In genomic region chr17:25397804-25398519, GRCm38 (mm10) we compare ENCODE assay signal across 8 mouse cellular contexts. TPM values are rescaled to one million over a fixed set of nuclear protein-coding genes. Genes with fewer than 3 reads are reported as not detected.
DNase-seq lines count a peak whose midpoint lies in the region; ATAC-seq and TF ChIP-seq lines count a peak whose summit lies in the region.

No protein-coding gene starts in this region.

- H3K4me1 ChIP-seq in embryonic facial prominence, embryonic 14.5 days (ENCODE audit: control insufficient read depth, insufficient read depth, low read length) = no peaks in the 10 kb centered on the region
- H3K4me1 ChIP-seq in heart, embryonic 11.5 days (ENCODE audit: control insufficient read depth, insufficient read depth, low read length) = peaks cover 24% of the 10 kb centered on the region
- H3K4me1 ChIP-seq in kidney, embryonic 15.5 days = peaks cover 17% of the 10 kb centered on the region
- no peaks in the 10 kb centered on the region for H3K4me1 ChIP-seq in limb, embryonic 14.5 days (ENCODE audit: control insufficient read depth, insufficient read depth, low read length)

- H3K9ac ChIP-seq in embryonic facial prominence, embryonic 14.5 days (ENCODE audit: low read depth, low read length) = no peak overlapping the region
- peak overlapping the region; percentile 12; the same call in 1 of the 2 replicates for H3K9ac ChIP-seq in heart, embryonic 11.5 days (ENCODE audit: low read depth, low read length)
- no peak overlapping the region for H3K9ac ChIP-seq in kidney, embryonic 15.5 days
- H3K9ac ChIP-seq in limb, embryonic 14.5 days (ENCODE audit: low read depth, low read length, severe bottlenecking) = no peak overlapping the region

- peak; percentile 72 for DNase-seq in A20 (ENCODE audit: low read depth, low spot score)
- DNase-seq in adrenal gland, postnatal 4 days (ENCODE audit: low spot score in 2 of 2) = peak; percentile 68 to 70
- DNase-seq in embryonic facial prominence, embryonic 14.5 days (ENCODE audit: low spot score) = peak; percentile 73
- peak; percentile 85 for DNase-seq in limb, embryonic 14.5 days (ENCODE audit: low spot score)
- DNase-seq in neural tube, embryonic 10.5 days (ENCODE audit: extremely low spot score, low spot score) = peak; percentile 90
- DNase-seq in splenic B cell, adult 2 months (ENCODE audit: low read depth, low spot score) = peak; percentile 78

- no peaks in the 10 kb centered on the region for H3K27me3 ChIP-seq in embryonic facial prominence, embryonic 14.5 days (replicated peaks; ENCODE audit: control insufficient read depth, insufficient read depth, low read length)
- no peaks in the 10 kb centered on the region for H3K27me3 ChIP-seq in heart, embryonic 11.5 days (ENCODE audit: control insufficient read depth, insufficient read depth, low read length)
- H3K27me3 ChIP-seq in kidney, embryonic 15.5 days = no peaks in the 10 kb centered on the region
- no peaks in the 10 kb centered on the region for H3K27me3 ChIP-seq in limb, embryonic 14.5 days (ENCODE audit: control insufficient read depth, insufficient read depth, low read length)
- no peaks in the 10 kb centered on the region for H3K27me3 ChIP-seq in splenic B cell, adult 2 months (ENCODE audit: control insufficient read depth, insufficient read depth, low read length, poor library complexity, severe bottlenecking)

- H3K36me3 ChIP-seq in embryonic facial prominence, embryonic 14.5 days (ENCODE audit: control insufficient read depth, insufficient read depth, low read length) = peaks cover 18% of the 10 kb centered on the region
- peaks cover under 1% of the 10 kb centered on the region; the same call in 1 of the 2 replicates for H3K36me3 ChIP-seq in heart, embryonic 11.5 days (ENCODE audit: control insufficient read depth, insufficient read depth, low read length)
- no peaks in the 10 kb centered on the region for H3K36me3 ChIP-seq in kidney, embryonic 15.5 days
- H3K36me3 ChIP-seq in limb, embryonic 14.5 days (ENCODE audit: control insufficient read depth, insufficient read depth, low read length) = peaks cover 28% of the 10 kb centered on the region; the same call in 1 of the 2 replicates
- no peaks in the 10 kb centered on the region for H3K36me3 ChIP-seq in splenic B cell, adult 2 months (ENCODE audit: control insufficient read depth, insufficient read depth, low read length, poor library complexity, severe bottlenecking)

- WGBS in embryonic facial prominence, embryonic 14.5 days = 31% methylated on average over 14 of the region's 14 CpGs
- 32% methylated on average over 14 of the region's 14 CpGs for WGBS in heart, embryonic 11.5 days (ENCODE audit: insufficient replicate concordance)
- WGBS in kidney, embryonic 15.5 days = 33% methylated on average over 14 of the region's 14 CpGs
- WGBS in limb, embryonic 14.5 days = 26% methylated on average over 13 of the region's 14 CpGs

- H3K9me3 ChIP-seq in embryonic facial prominence, embryonic 14.5 days (ENCODE audit: control insufficient read depth, low read length) = no peaks in the 10 kb centered on the region
- H3K9me3 ChIP-seq in heart, embryonic 11.5 days (replicated peaks; ENCODE audit: control insufficient read depth, low read length) = no peaks in the 10 kb centered on the region
- H3K9me3 ChIP-seq in kidney, embryonic 15.5 days (replicated peaks) = no peaks in the 10 kb centered on the region
- H3K9me3 ChIP-seq in limb, embryonic 14.5 days (ENCODE audit: control insufficient read depth, low read length) = no peaks in the 10 kb centered on the region

- TF ChIP-seq POLR2A in limb, embryonic 14.5 days (IDR thresholded peaks at IDR 0.05; ENCODE audit: borderline replicate concordance, extremely low read depth, insufficient read depth, insufficient read length) = no peak

- peak; percentile 41; the same call in 1 of the 2 replicates for ATAC-seq in embryonic facial prominence, embryonic 14.5 days (ENCODE audit: low read depth)
- ATAC-seq in heart, embryonic 11.5 days (replicated peaks; ENCODE audit: insufficient number of reproducible peaks, low FRiP score, low TSS enrichment) = no peak
- ATAC-seq in kidney, embryonic 15.5 days (replicated peaks; ENCODE audit: low FRiP score) = peak; percentile 26; the same call in 1 of the 2 replicates
- no peak for ATAC-seq in limb, embryonic 14.5 days (ENCODE audit: low FRiP score, low read depth)

- no peak overlapping the region for H3K4me2 ChIP-seq in embryonic facial prominence, embryonic 14.5 days (ENCODE audit: low read depth, low read length)
- no peak overlapping the region for H3K4me2 ChIP-seq in heart, embryonic 11.5 days
- H3K4me2 ChIP-seq in kidney, embryonic 15.5 days = no peak overlapping the region
- H3K4me2 ChIP-seq in limb, embryonic 14.5 days (replicated peaks; ENCODE audit: low read depth, low read length, severe bottlenecking) = no peak overlapping the region

- H3K4me3 ChIP-seq in embryonic facial prominence, embryonic 14.5 days (ENCODE audit: low read depth, low read length) = no peak overlapping the region
- no peak overlapping the region for H3K4me3 ChIP-seq in heart, embryonic 11.5 days (ENCODE audit: low read depth, low read length)
- no peak overlapping the region for H3K4me3 ChIP-seq in kidney, embryonic 15.5 days (replicated peaks)
- H3K4me3 ChIP-seq in limb, embryonic 14.5 days (replicated peaks; ENCODE audit: low read length) = no peak overlapping the region

- no peak overlapping the region for H3K27ac ChIP-seq in embryonic facial prominence, embryonic 14.5 days (replicated peaks; ENCODE audit: low read depth, low read length)
- no peak overlapping the region for H3K27ac ChIP-seq in heart, embryonic 11.5 days (ENCODE audit: low read depth, low read length)
- no peak overlapping the region for H3K27ac ChIP-seq in kidney, embryonic 15.5 days
- no peak overlapping the region for H3K27ac ChIP-seq in limb, embryonic 14.5 days (replicated peaks; ENCODE audit: low read depth, low read length)

RNA-seq across cellular contexts. Expression of gene Tpsg1, which starts 28.9 kb away (rescaled TPM):
- total RNA-seq in adrenal gland, postnatal 4 days (2021) = under 1 TPM in 1 of 2 experiments, not detected in 1; 0.56 TPM
- 8.0 and 9.5 TPM in 2 replicates for polyA plus RNA-seq in embryonic facial prominence, embryonic 14.5 days (2014; fragmentation: Nextera tagmentation; extraction: Ambion mirVana)
- 0.69 and 1.6 TPM in 2 replicates for polyA plus RNA-seq in heart, embryonic 11.5 days (2014; fragmentation: Nextera tagmentation; extraction: Ambion mirVana)
- 0.47 and 1.5 TPM in 2 replicates for polyA plus RNA-seq in kidney, embryonic 15.5 days (2015; fragmentation: Nextera tagmentation; extraction: Ambion mirVana)
- polyA plus RNA-seq in limb, embryonic 14.5 days (2012; rRNA removed) = 11.3 and 14.6 TPM in 2 replicates
- 10.2 and 14.6 TPM in 2 replicates for polyA plus RNA-seq in limb, embryonic 14.5 days (2014; fragmentation: Nextera tagmentation; extraction: Ambion mirVana)

RNA-seq across cellular contexts. Expression of gene Tpsb2, which starts 31.9 kb away (rescaled TPM):
- 10 to 100 TPM; 10.3 to 19.6 TPM for total RNA-seq in adrenal gland, postnatal 4 days (2021)
- 47.8 and 101 TPM in 2 replicates for polyA plus RNA-seq in embryonic facial prominence, embryonic 14.5 days (2014; fragmentation: Nextera tagmentation; extraction: Ambion mirVana)
- not detected in 2 replicates for polyA plus RNA-seq in heart, embryonic 11.5 days (2014; fragmentation: Nextera tagmentation; extraction: Ambion mirVana)
- 1.9 and 2.2 TPM in 2 replicates for polyA plus RNA-seq in kidney, embryonic 15.5 days (2015; fragmentation: Nextera tagmentation; extraction: Ambion mirVana)
- polyA plus RNA-seq in limb, embryonic 14.5 days (2012; rRNA removed) = 31.8 and 35.9 TPM in 2 replicates
- 38.0 and 83.8 TPM in 2 replicates for polyA plus RNA-seq in limb, embryonic 14.5 days (2014; fragmentation: Nextera tagmentation; extraction: Ambion mirVana)

RNA-seq across cellular contexts. Expression of gene Cacna1h, which starts 35.6 kb away (rescaled TPM):
- total RNA-seq in adrenal gland, postnatal 4 days (2021) = 10 to 100 TPM; 64.1 to 65.3 TPM
- 4.9 and 5.2 TPM in 2 replicates for polyA plus RNA-seq in embryonic facial prominence, embryonic 14.5 days (2014; fragmentation: Nextera tagmentation; extraction: Ambion mirVana)
- polyA plus RNA-seq in heart, embryonic 11.5 days (2014; fragmentation: Nextera tagmentation; extraction: Ambion mirVana) = 10.3 and 10.6 TPM in 2 replicates
- polyA plus RNA-seq in kidney, embryonic 15.5 days (2015; fragmentation: Nextera tagmentation; extraction: Ambion mirVana) = 2.8 and 3.4 TPM in 2 replicates
- 58.0 and 73.0 TPM in 2 replicates for polyA plus RNA-seq in limb, embryonic 14.5 days (2012; rRNA removed)
- 6.9 TPM in 2 replicates for polyA plus RNA-seq in limb, embryonic 14.5 days (2014; fragmentation: Nextera tagmentation; extraction: Ambion mirVana)

RNA-seq across cellular contexts. Expression of gene Tpsab1, which starts 52.6 kb away (rescaled TPM):
- 1 to 10 TPM; 3.3 to 6.7 TPM for total RNA-seq in adrenal gland, postnatal 4 days (2021)
- polyA plus RNA-seq in embryonic facial prominence, embryonic 14.5 days (2014; fragmentation: Nextera tagmentation; extraction: Ambion mirVana) = 0.94 and 1.0 TPM in 2 replicates
- polyA plus RNA-seq in heart, embryonic 11.5 days (2014; fragmentation: Nextera tagmentation; extraction: Ambion mirVana) = not detected in 2 replicates
- polyA plus RNA-seq in kidney, embryonic 15.5 days (2015; fragmentation: Nextera tagmentation; extraction: Ambion mirVana) = 0.18 and 0.44 TPM in 2 replicates
- polyA plus RNA-seq in limb, embryonic 14.5 days (2012; rRNA removed) = 1.5 and 2.1 TPM in 2 replicates
- 1.2 and 2.2 TPM in 2 replicates for polyA plus RNA-seq in limb, embryonic 14.5 days (2014; fragmentation: Nextera tagmentation; extraction: Ambion mirVana)

RNA-seq across cellular contexts. Expression of gene Tekt4, which starts 56.5 kb away (rescaled TPM):
- total RNA-seq in adrenal gland, postnatal 4 days (2021) = not detected
- 0.22 and 3.0 TPM in 2 replicates for polyA plus RNA-seq in embryonic facial prominence, embryonic 14.5 days (2014; fragmentation: Nextera tagmentation; extraction: Ambion mirVana)
- 0.97 and 1.2 TPM in 2 replicates for polyA plus RNA-seq in heart, embryonic 11.5 days (2014; fragmentation: Nextera tagmentation; extraction: Ambion mirVana)
- polyA plus RNA-seq in kidney, embryonic 15.5 days (2015; fragmentation: Nextera tagmentation; extraction: Ambion mirVana) = not detected in 2 replicates
- polyA plus RNA-seq in limb, embryonic 14.5 days (2012; rRNA removed) = 0.05 and 0.08 TPM in 2 replicates
- polyA plus RNA-seq in limb, embryonic 14.5 days (2014; fragmentation: Nextera tagmentation; extraction: Ambion mirVana) = not detected in 2 replicates

Comparison
In these comparisons a context has a peak if more than half of its experiments do, and no peak if none do; other contexts are left out.
1. ATAC-seq: peak in embryonic facial prominence, embryonic 14.5 days (single experiment) and kidney, embryonic 15.5 days (single experiment); none in heart, embryonic 11.5 days (single experiment) and limb, embryonic 14.5 days (single experiment).
2. RNA of gene Tpsb2, which starts 31.9 kb away (polyA plus RNA-seq): 47.8 to 101 TPM in embryonic facial prominence, embryonic 14.5 days and 31.8 to 83.8 TPM in limb, embryonic 14.5 days; 1.9 to 2.2 TPM in kidney, embryonic 15.5 days and not detected in heart, embryonic 11.5 days; every median in the first group is over 10 times any median in the second.
3. Peak in every context shown above with its lines, with median percentiles within 50 percentile points of each other: DNase-seq.